Mouse (Mus musculus) lung, adult 2 months (tissue): Measurements from ENCODE around the gene Thap3.

Source experiments
- CTCF ChIP-seq: fragments of 200-500 bp; IDR thresholded peaks from 2 replicates; pipeline ENCODE4 v1.5.1; 2011; ENCODE audit warnings: mild to moderate bottlenecking, low read length, control low read depth; ENCODE audit not compliant: insufficient read depth
- POLR2A ChIP-seq: fragments of 200-500 bp; IDR thresholded peaks from 2 replicates; pipeline ENCODE4 v1.6.1; 2011; ENCODE audit warnings: low read depth, mild to moderate bottlenecking, control low read depth, low read length, borderline replicate concordance; ENCODE audit errors: extremely low read depth

DNA sequence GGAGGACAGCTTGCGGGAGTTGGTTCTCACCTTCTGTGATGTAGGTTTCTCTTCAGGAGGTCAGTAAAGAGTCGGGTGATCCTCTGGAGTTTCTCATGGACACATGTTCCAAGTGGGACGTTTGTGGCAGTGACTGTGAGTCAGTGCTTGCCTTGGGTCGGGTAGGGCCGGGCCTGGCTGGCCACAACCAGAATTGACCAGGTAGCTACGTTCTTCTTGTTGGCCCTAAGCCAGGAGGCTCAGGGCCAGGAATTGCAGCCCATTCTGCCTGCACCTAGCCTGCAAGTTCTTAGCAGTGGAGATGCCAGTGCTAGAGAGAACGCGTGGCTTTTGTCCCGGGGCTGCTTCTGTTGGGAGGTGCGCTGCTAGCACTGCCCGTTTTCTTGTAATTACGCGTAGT is 51.4 kb downstream of the Thap3 start:
- TF ChIP-seq CTCF (no peak), POLR2A (no peak)
